Mouse (Mus musculus): ENCODE results near the gene L3mbtl3. TPM values are rescaled to one million over a fixed set of nuclear protein-coding genes. Genes with fewer than 3 reads are reported as not detected.

Gene L3mbtl3
- polyA plus RNA-seq, 1 experiment: 3.5 TPM

- Histone ChIP-seq H3K27me3 (ENCODE audit: control insufficient read depth, insufficient read depth, low read length) (no peaks in the 10 kb centered on the region), H3K27ac (ENCODE audit: insufficient read depth, low read depth, low read length) (no peak overlapping the region), H3K36me3 (ENCODE audit: control insufficient read depth, insufficient read depth, low read length) (peaks cover 11% of the 10 kb centered on the region), H3K4me3 (ENCODE audit: low read depth, low read length) (no peak overlapping the region), H3K4me1 (ENCODE audit: control insufficient read depth, insufficient read depth, insufficient read length, low read length) (no peaks in the 10 kb centered on the region)
- 89% methylated on average over 1 of the region's 1 CpGs for WGBS
- TF ChIP-seq POLR2A (IDR thresholded peaks at IDR 0.05; ENCODE audit: low read depth, low read length): no peak
- TF ChIP-seq CTCF (IDR thresholded peaks at IDR 0.05; ENCODE audit: extremely low read depth, insufficient read length, insufficient replicate concordance, low read depth, low read length): no peak
Measured at GRCm38 (mm10) chr10:26345879-26346278, 29.9 kb downstream of the L3mbtl3 start.

- 91% methylated on average over 23 of the region's 23 CpGs for WGBS
- Histone ChIP-seq H3K36me3 (ENCODE audit: control insufficient read depth, insufficient read depth, low read length) (peaks cover 35% of the 10 kb centered on the region), H3K27me3 (ENCODE audit: control insufficient read depth, insufficient read depth, low read length) (no peaks in the 10 kb centered on the region), H3K4me1 (ENCODE audit: control insufficient read depth, insufficient read depth, insufficient read length, low read length) (no peaks in the 10 kb centered on the region), H3K4me3 (ENCODE audit: low read depth, low read length) (no peak overlapping the region), H3K27ac (ENCODE audit: insufficient read depth, low read depth, low read length) (no peak overlapping the region)
- TF ChIP-seq POLR2A (IDR thresholded peaks at IDR 0.05; ENCODE audit: low read depth, low read length) (no peak), CTCF (IDR thresholded peaks at IDR 0.05; ENCODE audit: extremely low read depth, insufficient read length, insufficient replicate concordance, low read depth, low read length) (no peak)
Measured at GRCm38 (mm10) chr10:26337896-26338503, 37.8 kb downstream of the L3mbtl3 start.

DNA sequence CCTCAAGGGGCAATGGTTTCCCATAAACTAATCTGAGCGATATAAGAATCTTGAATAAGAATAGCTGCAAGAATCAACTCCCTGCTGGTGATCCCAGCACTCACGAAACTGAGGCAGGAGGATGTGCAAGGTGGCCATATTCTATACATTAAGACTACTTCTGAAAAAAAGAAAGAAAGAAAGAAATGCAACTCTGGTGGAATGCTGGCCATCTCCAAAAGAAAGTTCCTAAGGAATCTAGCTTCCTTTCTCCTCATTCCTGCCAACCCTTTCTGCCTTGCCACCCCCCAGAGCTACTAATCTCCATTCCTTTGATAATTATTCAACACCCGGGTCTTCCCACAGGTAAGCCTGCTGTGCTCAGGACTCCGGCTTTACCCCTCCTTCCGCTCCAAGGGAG, 41.8 kb downstream of the L3mbtl3 start:
- H3K27me3 ChIP-seq (ENCODE audit: control insufficient read depth, insufficient read depth, low read length): no peaks in the 10 kb centered on the region
- 84% methylated on average over 5 of the region's 5 CpGs for WGBS
- H3K27ac ChIP-seq (ENCODE audit: insufficient read depth, low read depth, low read length): no peak overlapping the region
- H3K36me3 ChIP-seq (ENCODE audit: control insufficient read depth, insufficient read depth, low read length): peaks cover 25% of the 10 kb centered on the region
- TF ChIP-seq POLR2A (IDR thresholded peaks at IDR 0.05; ENCODE audit: low read depth, low read length) (no peak), CTCF (IDR thresholded peaks at IDR 0.05; ENCODE audit: extremely low read depth, insufficient read length, insufficient replicate concordance, low read depth, low read length) (no peak)
- H3K4me3 ChIP-seq (ENCODE audit: low read depth, low read length): no peak overlapping the region
- no peaks in the 10 kb centered on the region for H3K4me1 ChIP-seq (ENCODE audit: control insufficient read depth, insufficient read depth, insufficient read length, low read length)

DNA sequence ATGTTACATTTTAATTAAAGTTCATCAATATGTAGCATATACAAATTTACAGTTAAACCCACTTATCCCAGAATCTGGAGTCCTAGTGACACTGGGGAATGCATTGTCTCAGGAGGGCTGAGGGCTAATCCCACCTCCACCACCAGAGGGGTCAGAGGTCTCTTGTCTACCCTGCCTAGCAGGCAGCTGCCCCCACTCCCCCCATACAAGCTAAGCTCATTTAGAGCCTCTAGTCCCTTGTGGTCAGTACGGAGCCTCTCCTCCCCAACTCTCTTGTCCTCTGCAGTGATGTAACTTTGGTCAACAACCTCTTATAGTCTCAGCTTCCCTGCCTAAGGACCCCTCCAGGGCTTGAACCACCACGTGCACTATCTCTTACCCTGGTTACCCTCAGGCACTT, 43.0 kb downstream of the L3mbtl3 start:
- H3K4me3 ChIP-seq (ENCODE audit: low read depth, low read length): no peak overlapping the region
- H3K27ac ChIP-seq (ENCODE audit: insufficient read depth, low read depth, low read length): no peak overlapping the region
- peaks cover 19% of the 10 kb centered on the region for H3K36me3 ChIP-seq (ENCODE audit: control insufficient read depth, insufficient read depth, low read length)
- TF ChIP-seq CTCF (IDR thresholded peaks at IDR 0.05; ENCODE audit: extremely low read depth, insufficient read length, insufficient replicate concordance, low read depth, low read length) (no peak), POLR2A (IDR thresholded peaks at IDR 0.05; ENCODE audit: low read depth, low read length) (no peak)
- WGBS: 83% methylated on average over 2 of the region's 2 CpGs
- H3K27me3 ChIP-seq (ENCODE audit: control insufficient read depth, insufficient read depth, low read length): no peaks in the 10 kb centered on the region
- no peaks in the 10 kb centered on the region for H3K4me1 ChIP-seq (ENCODE audit: control insufficient read depth, insufficient read depth, insufficient read length, low read length)

- no peaks in the 10 kb centered on the region for H3K4me1 ChIP-seq (ENCODE audit: control insufficient read depth, insufficient read depth, insufficient read length, low read length)
- no peak overlapping the region for H3K27ac ChIP-seq (ENCODE audit: insufficient read depth, low read depth, low read length)
- no peaks in the 10 kb centered on the region for H3K27me3 ChIP-seq (ENCODE audit: control insufficient read depth, insufficient read depth, low read length)
- WGBS: 82% methylated on average over 3 of the region's 3 CpGs
- TF ChIP-seq CTCF (IDR thresholded peaks at IDR 0.05; ENCODE audit: extremely low read depth, insufficient read length, insufficient replicate concordance, low read depth, low read length): no peak
- TF ChIP-seq POLR2A (IDR thresholded peaks at IDR 0.05; ENCODE audit: low read depth, low read length): no peak
- H3K36me3 ChIP-seq (ENCODE audit: control insufficient read depth, insufficient read depth, low read length): peaks cover 11% of the 10 kb centered on the region
- no peak overlapping the region for H3K4me3 ChIP-seq (ENCODE audit: low read depth, low read length)
Measured at GRCm38 (mm10) chr10:26328843-26329242, 46.9 kb downstream of the L3mbtl3 start.

DNA sequence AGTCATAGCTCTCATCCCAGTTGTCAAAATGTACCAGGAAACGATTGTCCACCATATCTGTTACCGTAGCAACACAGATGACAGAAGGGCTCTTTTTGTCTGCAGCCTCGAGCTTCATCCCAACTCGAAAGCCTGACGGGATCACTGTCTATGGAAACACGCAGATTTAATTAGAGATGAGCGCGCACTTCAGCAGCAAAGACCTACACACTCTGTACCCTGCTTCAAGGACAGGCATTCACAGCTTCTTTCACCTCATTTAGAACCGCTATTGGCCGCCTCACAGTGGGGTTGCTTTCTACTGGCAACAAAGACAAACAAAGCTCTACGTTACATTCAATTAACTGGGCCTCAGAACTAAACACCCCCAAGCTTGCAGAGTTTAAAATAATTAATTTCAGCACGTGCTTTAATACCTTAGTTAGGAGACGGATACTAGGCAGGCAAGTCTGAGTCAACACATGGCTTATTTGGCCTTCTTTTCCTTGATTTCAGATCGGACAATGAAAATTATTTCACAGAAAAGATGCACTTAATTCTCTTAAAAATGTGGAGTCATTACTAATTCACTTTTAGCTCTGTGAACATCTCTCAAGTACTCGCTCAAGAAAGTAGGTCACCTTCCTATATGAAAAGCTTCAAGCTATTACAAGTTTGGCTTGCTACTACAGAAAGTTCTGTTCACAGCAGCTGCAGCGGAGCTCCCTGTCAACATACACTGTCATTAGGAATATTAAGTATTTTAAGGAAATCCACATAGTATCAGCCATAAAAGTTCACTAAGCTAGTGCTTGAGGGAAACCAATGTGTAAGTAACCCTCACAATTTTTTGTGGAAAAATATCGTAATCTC, 47.9 kb downstream of the L3mbtl3 start:
- 86% methylated on average over 17 of the region's 17 CpGs for WGBS
- Histone ChIP-seq H3K27ac (ENCODE audit: insufficient read depth, low read depth, low read length) (no peak overlapping the region), H3K4me3 (ENCODE audit: low read depth, low read length) (no peak overlapping the region), H3K36me3 (ENCODE audit: control insufficient read depth, insufficient read depth, low read length) (peaks cover 11% of the 10 kb centered on the region), H3K27me3 (ENCODE audit: control insufficient read depth, insufficient read depth, low read length) (no peaks in the 10 kb centered on the region), H3K4me1 (ENCODE audit: control insufficient read depth, insufficient read depth, insufficient read length, low read length) (no peaks in the 10 kb centered on the region)
- TF ChIP-seq POLR2A (IDR thresholded peaks at IDR 0.05; ENCODE audit: low read depth, low read length): no peak
- TF ChIP-seq CTCF (IDR thresholded peaks at IDR 0.05; ENCODE audit: extremely low read depth, insufficient read length, insufficient replicate concordance, low read depth, low read length): no peak

DNA sequence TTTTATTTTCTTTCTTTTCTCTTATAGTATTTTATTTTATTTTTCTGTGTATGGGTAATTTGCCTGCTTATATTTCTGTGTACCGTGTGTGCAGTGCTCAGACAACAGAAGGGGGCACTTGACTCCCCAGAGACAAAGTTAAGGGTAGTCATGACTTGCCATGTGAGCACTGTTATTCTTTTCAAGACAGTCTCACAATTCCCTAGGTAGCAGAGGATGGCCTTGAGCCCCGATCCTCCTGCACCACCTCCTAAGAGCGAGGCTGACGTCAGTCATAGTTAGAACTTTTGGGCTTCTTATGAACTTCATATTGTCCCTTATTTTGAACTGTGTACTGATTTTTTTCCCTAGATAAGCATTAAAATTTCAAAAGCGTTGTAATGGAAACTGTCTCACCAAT, 48.5 kb downstream of the L3mbtl3 start:
- TF ChIP-seq CTCF (IDR thresholded peaks at IDR 0.05; ENCODE audit: extremely low read depth, insufficient read length, insufficient replicate concordance, low read depth, low read length) (no peak), POLR2A (IDR thresholded peaks at IDR 0.05; ENCODE audit: low read depth, low read length) (no peak)
- no peak overlapping the region for H3K27ac ChIP-seq (ENCODE audit: insufficient read depth, low read depth, low read length)
- WGBS: 92% methylated on average over 5 of the region's 5 CpGs
- H3K4me3 ChIP-seq (ENCODE audit: low read depth, low read length): no peak overlapping the region
- H3K4me1 ChIP-seq (ENCODE audit: control insufficient read depth, insufficient read depth, insufficient read length, low read length): no peaks in the 10 kb centered on the region
- H3K27me3 ChIP-seq (ENCODE audit: control insufficient read depth, insufficient read depth, low read length): no peaks in the 10 kb centered on the region
- H3K36me3 ChIP-seq (ENCODE audit: control insufficient read depth, insufficient read depth, low read length): peaks cover 11% of the 10 kb centered on the region
